Mouse (Mus musculus) thymus, adult 18-20 months (tissue): ENCODE results near the gene Rhox11.
"Not testable (repeated sequence)": the region's sequence is repeated elsewhere in the genome, so short reads cannot be mapped to it uniquely, and the experiment has no call there.

Experiments
- DNase-seq, 2 experiments: peaks; one replicate each; pipeline ENCODE4 v3.0.0; 2022; ENCODE audit warnings: mixed read lengths in 2 of 2

Rhox11 gene

GRCm38 (mm10) chrX:38085041-38085440 is at the start of gene Rhox11:
Gene Rhox11 (minus strand): TSS chrX:38085141.
- DNase-seq = no peak

- no peak for DNase-seq
Observed at GRCm38 (mm10) chrX:38121478-38121877, 36.5 kb upstream of the Rhox11 start.

GRCm38 (mm10) chrX:38120982-38121381 is 36.0 kb upstream of the Rhox11 start, which contains the start of gene Rhox13:
Gene Rhox13 (plus strand): TSS chrX:38121219.
- DNase-seq = no peak

GRCm38 (mm10) chrX:38110807-38111206 is 25.9 kb upstream of the Rhox11 start, which contains the start of gene Rhox12:
Gene Rhox12 (minus strand): TSS chrX:38110907.
- no peak for DNase-seq

- DNase-seq = no peak
Observed at GRCm38 (mm10) chrX:38084226-38084625, 715 bp downstream of the Rhox11 start.

- DNase-seq = no peak
Observed at GRCm38 (mm10) chrX:38066175-38066574, 18.8 kb downstream of the Rhox11 start, which contains the start of gene Rhox10. Gene Rhox10 (plus strand): TSS chrX:38066475.

GRCm38 (mm10) chrX:38061544-38061943 is 23.4 kb downstream of the Rhox11 start:
- DNase-seq = no peak

GRCm38 (mm10) chrX:38043014-38043413 is 41.9 kb downstream of the Rhox11 start, which contains the start of gene Btg1-ps2:
Gene Btg1-ps2 (minus strand): TSS chrX:38043114.
- DNase-seq = not testable (repeated sequence)

- no peak for DNase-seq
Observed at GRCm38 (mm10) chrX:38039666-38040065, 45.3 kb downstream of the Rhox11 start.

GRCm38 (mm10) chrX:38033841-38034240 is 51.1 kb downstream of the Rhox11 start:
- no peak for DNase-seq
